Mouse (Mus musculus) lung, postnatal 0 days (tissue): ENCODE data around the gene Vwce.

Experiments used
- CTCF ChIP-seq: IDR thresholded peaks from 2 replicates; pipeline ENCODE4 v1.5.1; 2016; ENCODE audit warnings: antibody characterized with exemption, mild to moderate bottlenecking
- EP300 ChIP-seq: IDR thresholded peaks from 2 replicates; pipeline ENCODE4 v1.6.1; 2016; ENCODE audit warnings: antibody characterized with exemption, mild to moderate bottlenecking, control low read depth

DNA sequence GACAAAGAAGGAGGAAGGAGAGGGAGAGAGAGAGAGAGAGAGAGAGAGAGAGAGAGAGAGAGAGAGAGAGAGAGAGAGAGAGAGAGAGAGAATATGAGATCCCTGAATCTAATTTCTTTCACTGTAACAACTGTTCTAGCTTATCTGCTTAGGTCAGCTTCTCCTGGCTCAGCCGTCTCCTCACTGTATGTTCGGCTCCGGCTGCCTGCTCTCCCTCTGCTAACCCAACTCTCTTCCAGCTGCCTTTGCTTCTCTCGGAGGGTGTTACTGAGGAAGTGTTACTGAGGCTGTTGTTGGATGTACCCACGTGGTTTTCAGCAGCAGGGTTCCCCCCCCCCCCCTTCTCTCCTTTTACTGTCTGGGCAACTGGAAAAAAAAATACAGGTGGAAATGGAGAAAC lies 6.1 kb downstream of the Vwce start:
- TF ChIP-seq CTCF = no peak
- no peak for TF ChIP-seq EP300
